Mouse (Mus musculus): ENCODE data around the gene Plk5. TPM values are rescaled to one million over a fixed set of nuclear protein-coding genes. Genes with fewer than 3 reads are reported as not detected.
A peak's percentile ranks its signal among the peaks of the same experiment; 100 is the strongest.

The Plk5 gene
- polyA plus RNA-seq, 1 experiment from 2014 or later, result 1.5 TPM

- no peak overlapping the region for H3K27ac ChIP-seq (replicated peaks)
- 66% methylated on average over 5 of the region's 5 CpGs for WGBS
Measured at GRCm38 (mm10) chr10:80367954-80368353, 11.7 kb downstream of the Plk5 start.

GRCm38 (mm10) chr10:80368392-80368791 lies 12.1 kb downstream of the Plk5 start:
- Histone ChIP-seq H3K36me3 (no peaks in the 10 kb centered on the region), H3K27ac (replicated peaks) (no peak overlapping the region), H3K4me3 (no peak overlapping the region), H3K9ac (no peak overlapping the region), H3K4me1 (replicated peaks) (peaks cover 15% of the 10 kb centered on the region), H3K27me3 (peaks cover 25% of the 10 kb centered on the region), H3K9me3 (no peaks in the 10 kb centered on the region), H3K4me2 (no peak overlapping the region)
- 87% methylated on average over 6 of the region's 6 CpGs for WGBS
- ATAC-seq (ENCODE audit: low read depth), result no peak

More at GRCm38 (mm10) chr10:80367954-80368353, 11.7 kb downstream of the Plk5 start:
- no peak overlapping the region for H3K9ac ChIP-seq
- ATAC-seq (ENCODE audit: low read depth), result no peak
- no peaks in the 10 kb centered on the region for H3K9me3 ChIP-seq
- peaks cover 15% of the 10 kb centered on the region for H3K4me1 ChIP-seq (replicated peaks)
- no peak overlapping the region for H3K4me2 ChIP-seq
- no peak overlapping the region for H3K4me3 ChIP-seq
- no peaks in the 10 kb centered on the region for H3K36me3 ChIP-seq
- H3K27me3 ChIP-seq, result peaks cover 26% of the 10 kb centered on the region

- H3K4me1 ChIP-seq (replicated peaks), result peaks cover 9% of the 10 kb centered on the region
- no peak for ATAC-seq (ENCODE audit: low read depth)
- no peaks in the 10 kb centered on the region for H3K36me3 ChIP-seq
- no peak overlapping the region for H3K4me3 ChIP-seq
- no peak overlapping the region for H3K4me2 ChIP-seq
- H3K27me3 ChIP-seq, result peaks cover 12% of the 10 kb centered on the region
- no peaks in the 10 kb centered on the region for H3K9me3 ChIP-seq
- H3K27ac ChIP-seq (replicated peaks), result no peak overlapping the region
- no peak overlapping the region for H3K9ac ChIP-seq
- WGBS, result 85% methylated on average over 21 of the region's 21 CpGs
Measured at GRCm38 (mm10) chr10:80369995-80370747, 13.9 kb downstream of the Plk5 start.

- peak overlapping the region; percentile 22 for H3K4me3 ChIP-seq
- no peak overlapping the region for H3K27ac ChIP-seq (replicated peaks)
Measured at GRCm38 (mm10) chr10:80371411-80371966, 15.2 kb downstream of the Plk5 start.

GRCm38 (mm10) chr10:80371983-80372382 lies 15.7 kb downstream of the Plk5 start:
- Histone ChIP-seq H3K27me3 (peaks cover 10% of the 10 kb centered on the region), H3K36me3 (no peaks in the 10 kb centered on the region), H3K4me3 (peak overlapping the region; percentile 22; the same call in 1 of the 2 replicates), H3K9ac (peak overlapping the region; percentile 49), H3K4me2 (peak overlapping the region; percentile 29), H3K4me1 (replicated peaks) (peaks cover 9% of the 10 kb centered on the region), H3K9me3 (no peaks in the 10 kb centered on the region), H3K27ac (replicated peaks) (no peak overlapping the region)
- 46% methylated on average over 9 of the region's 9 CpGs for WGBS
- ATAC-seq (ENCODE audit: low read depth), result no peak

More at GRCm38 (mm10) chr10:80371411-80371966, 15.2 kb downstream of the Plk5 start:
- H3K4me1 ChIP-seq (replicated peaks), result peaks cover 9% of the 10 kb centered on the region
- H3K36me3 ChIP-seq, result no peaks in the 10 kb centered on the region
- peak overlapping the region; percentile 49; the same call in 1 of the 2 replicates for H3K9ac ChIP-seq
- 4% methylated on average over 12 of the region's 12 CpGs for WGBS
- peak overlapping the region; percentile 29 for H3K4me2 ChIP-seq
- peak; percentile 63 for ATAC-seq (ENCODE audit: low read depth)
- peaks cover 12% of the 10 kb centered on the region for H3K27me3 ChIP-seq
- H3K9me3 ChIP-seq, result no peaks in the 10 kb centered on the region

GRCm38 (mm10) chr10:80372706-80373105 lies 16.4 kb downstream of the Plk5 start:
- ATAC-seq (ENCODE audit: low read depth), result no peak
- 0 out of 2 replicates have a peak overlapping the region, but pooled peaks have one; percentile 1 for H3K9ac ChIP-seq

GRCm38 (mm10) chr10:80374063-80374462 lies 17.8 kb downstream of the Plk5 start:
- WGBS, result 19% methylated on average over 6 of the region's 6 CpGs
- H3K4me3 ChIP-seq, result no peak overlapping the region

More at GRCm38 (mm10) chr10:80372706-80373105, 16.4 kb downstream of the Plk5 start:
- no peaks in the 10 kb centered on the region for H3K9me3 ChIP-seq
- H3K4me3 ChIP-seq, result no peak overlapping the region
- H3K4me1 ChIP-seq (replicated peaks), result peaks cover 9% of the 10 kb centered on the region
- no peaks in the 10 kb centered on the region for H3K36me3 ChIP-seq
- H3K27ac ChIP-seq (replicated peaks), result no peak overlapping the region
- H3K4me2 ChIP-seq, result no peak overlapping the region
- WGBS, result 78% methylated on average over 6 of the region's 6 CpGs
- peaks cover 3% of the 10 kb centered on the region; the same call in 1 of the 2 replicates for H3K27me3 ChIP-seq

GRCm38 (mm10) chr10:80376160-80376559 lies 19.9 kb downstream of the Plk5 start:
- 2% methylated on average over 7 of the region's 7 CpGs for WGBS
- Histone ChIP-seq H3K27me3 (no peaks in the 10 kb centered on the region), H3K27ac (replicated peaks) (no peak overlapping the region), H3K9ac (no peak overlapping the region), H3K4me1 (replicated peaks) (peaks cover 15% of the 10 kb centered on the region), H3K9me3 (no peaks in the 10 kb centered on the region), H3K36me3 (peaks cover 18% of the 10 kb centered on the region), H3K4me3 (no peak overlapping the region), H3K4me2 (no peak overlapping the region)
- peak; percentile 33; the same call in 1 of the 2 replicates for ATAC-seq (ENCODE audit: low read depth)

More at GRCm38 (mm10) chr10:80374063-80374462, 17.8 kb downstream of the Plk5 start:
- H3K9me3 ChIP-seq, result no peaks in the 10 kb centered on the region
- H3K4me1 ChIP-seq (replicated peaks), result peaks cover 9% of the 10 kb centered on the region
- no peak overlapping the region for H3K27ac ChIP-seq (replicated peaks)
- H3K27me3 ChIP-seq, result no peaks in the 10 kb centered on the region
- no peak for ATAC-seq (ENCODE audit: low read depth)
- H3K4me2 ChIP-seq, result no peak overlapping the region
- no peak overlapping the region for H3K9ac ChIP-seq
- H3K36me3 ChIP-seq, result no peaks in the 10 kb centered on the region

GRCm38 (mm10) chr10:80377716-80378115 lies 21.5 kb downstream of the Plk5 start:
- Histone ChIP-seq H3K27ac (replicated peaks) (no peak overlapping the region), H3K4me1 (replicated peaks) (peaks cover 17% of the 10 kb centered on the region), H3K4me2 (no peak overlapping the region), H3K9me3 (no peaks in the 10 kb centered on the region), H3K9ac (no peak overlapping the region), H3K27me3 (no peaks in the 10 kb centered on the region), H3K4me3 (no peak overlapping the region), H3K36me3 (peaks cover 34% of the 10 kb centered on the region)
- WGBS, result 54% methylated on average over 10 of the region's 10 CpGs
- no peak for ATAC-seq (ENCODE audit: low read depth)

- H3K4me2 ChIP-seq, result peak overlapping the region; percentile 100
- H3K27me3 ChIP-seq, result no peaks in the 10 kb centered on the region
- no peak overlapping the region for H3K27ac ChIP-seq (replicated peaks)
- H3K9me3 ChIP-seq, result no peaks in the 10 kb centered on the region
- H3K36me3 ChIP-seq, result peaks cover 57% of the 10 kb centered on the region
- no peak for ATAC-seq (ENCODE audit: low read depth)
- H3K9ac ChIP-seq, result peak overlapping the region; percentile 100
- H3K4me1 ChIP-seq (replicated peaks), result peaks cover 47% of the 10 kb centered on the region
- H3K4me3 ChIP-seq, result peak overlapping the region; percentile 99
- WGBS, result 84% methylated on average over 7 of the region's 7 CpGs
Measured at GRCm38 (mm10) chr10:80382641-80383365, 26.5 kb downstream of the Plk5 start.

- Histone ChIP-seq H3K27ac (replicated peaks) (no peak overlapping the region), H3K36me3 (peaks cover 57% of the 10 kb centered on the region)
- 62% methylated on average over 4 of the region's 4 CpGs for WGBS
Measured at GRCm38 (mm10) chr10:80383431-80383830, 27.2 kb downstream of the Plk5 start.

More at GRCm38 (mm10) chr10:80383431-80383830, 27.2 kb downstream of the Plk5 start:
- H3K4me3 ChIP-seq, result peak overlapping the region; percentile 99
- peaks cover 53% of the 10 kb centered on the region for H3K4me1 ChIP-seq (replicated peaks)
- no peaks in the 10 kb centered on the region for H3K9me3 ChIP-seq
- ATAC-seq (ENCODE audit: low read depth), result no peak
- no peaks in the 10 kb centered on the region for H3K27me3 ChIP-seq
- H3K9ac ChIP-seq, result peak overlapping the region; percentile 100
- peak overlapping the region; percentile 100 for H3K4me2 ChIP-seq

Measured in neural tube, embryonic 13.5 days (tissue).